Mouse (Mus musculus): Measurements from ENCODE around the gene Prr36.

DNA sequence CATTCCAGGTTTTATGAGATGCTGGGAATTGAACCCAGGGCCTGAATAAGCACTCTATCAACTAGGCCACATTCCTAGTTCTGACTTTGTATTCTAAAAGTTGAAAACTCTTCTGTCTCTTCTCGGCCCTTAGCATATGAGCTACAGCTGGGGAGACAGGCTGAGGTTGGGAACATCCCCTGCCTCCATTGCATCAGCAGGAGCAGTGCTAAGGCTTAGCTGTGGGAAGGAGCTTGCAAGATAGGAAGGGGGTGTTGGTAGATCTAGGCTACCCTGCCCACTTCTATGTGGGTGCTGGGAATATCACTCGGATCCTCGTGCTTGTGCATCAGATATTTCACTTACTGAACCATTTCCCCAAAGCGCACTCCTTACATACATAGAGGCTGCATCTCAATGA lies 10.7 kb upstream of the Prr36 start:
- TF ChIP-seq CTCF (IDR thresholded peaks at IDR 0.05; ENCODE audit: control insufficient read depth, insufficient read depth, insufficient read length) (no peak), USF1 (IDR thresholded peaks at IDR 0.05; ENCODE audit: low read depth) (no peak), MYOG (IDR thresholded peaks at IDR 0.05; ENCODE audit: control insufficient read depth, extremely low read depth, insufficient read length) (no peak)

All from C2C12 (cell line).